Mouse (Mus musculus) bone marrow, adult 2 months (tissue): Measurements from ENCODE around the gene Cxcr6. TPM values are rescaled to one million over a fixed set of nuclear protein-coding genes. Genes with fewer than 3 reads are reported as not detected.

Experiments used
- H3K27ac ChIP-seq: fragments of 200-500 bp; 2 replicates; pipeline ENCODE4 v1.5.1; 2012; ENCODE audit warnings: low read depth, mild to moderate bottlenecking, control low read depth, inconsistent platforms, low read length; ENCODE audit not compliant: control insufficient read depth, poor library complexity, insufficient read depth
- H3K4me1 ChIP-seq: fragments of 200-500 bp; 2 replicates; pipeline ENCODE4 v1.6.1; 2011; ENCODE audit warnings: low read length; ENCODE audit not compliant: control insufficient read depth, insufficient read depth
- H3K4me3 ChIP-seq: fragments of 200-500 bp; replicated peaks from 2 replicates; pipeline ENCODE3; 2011; ENCODE audit warnings: mild to moderate bottlenecking, low read depth, low read length, control low read depth; ENCODE audit not compliant: control insufficient read depth
- CTCF ChIP-seq: fragments of 200-500 bp; IDR thresholded peaks from 2 replicates; pipeline ENCODE4 v1.5.1; 2011; ENCODE audit warnings: low read length, control low read depth; ENCODE audit not compliant: control insufficient read depth, insufficient read depth
- POLR2A ChIP-seq: fragments of 200-500 bp; IDR thresholded peaks from 2 replicates; pipeline ENCODE4 v1.6.1; 2011; ENCODE audit warnings: low read depth, mild to moderate bottlenecking, control low read depth, low read length, borderline replicate concordance; ENCODE audit not compliant: control insufficient read depth
- WGBS: fragments of 180-500 bp; shearing (Covaris S2); methylation state at CpG from one replicate; pipeline ENCODE4 v1.1.7; 2018; 5-methylcytosine and 5-hydroxymethylcytosine counted together
- polyA plus RNA-seq: library from polyadenylated mRNA; stranded (reverse); fragments of >200 nt; gene quantifications from 2 replicates; pipeline ENCODE4 v1.2.4, GENCODE M21; 2011; ENCODE audit warnings: low replicate concordance; ENCODE audit not compliant: missing spikeins, insufficient read depth, insufficient read length

Cxcr6 gene
- polyA plus RNA-seq, 1 experiment = not detected

- 62% methylated on average over 7 of the region's 7 CpGs for WGBS
- H3K4me1 ChIP-seq = no peaks in the 10 kb centered on the region
- no peak for TF ChIP-seq POLR2A
- no peak for TF ChIP-seq CTCF
- no peak overlapping the region for H3K27ac ChIP-seq
- H3K4me3 ChIP-seq = no peak overlapping the region
Observed at GRCm38 (mm10) chr9:123808583-123808982, 2.3 kb downstream of the Cxcr6 start.

GRCm38 (mm10) chr9:123811831-123812230, 5.6 kb downstream of the Cxcr6 start:
- Histone ChIP-seq H3K4me1 (no peaks in the 10 kb centered on the region), H3K27ac (no peak overlapping the region), H3K4me3 (no peak overlapping the region)
- 44% methylated on average over 3 of the region's 3 CpGs for WGBS
- TF ChIP-seq POLR2A = no peak
- TF ChIP-seq CTCF = no peak

- TF ChIP-seq POLR2A (no peak), CTCF (no peak)
- Histone ChIP-seq H3K27ac (no peak overlapping the region), H3K4me3 (no peak overlapping the region), H3K4me1 (no peaks in the 10 kb centered on the region)
- WGBS = 37% methylated on average over 2 of the region's 2 CpGs
Observed at GRCm38 (mm10) chr9:123814326-123814725, 8.1 kb downstream of the Cxcr6 start.

- H3K27ac ChIP-seq = no peak overlapping the region
- no peak for TF ChIP-seq POLR2A
- no peak for TF ChIP-seq CTCF
- WGBS = 75% methylated on average over 4 of the region's 4 CpGs
Observed at GRCm38 (mm10) chr9:123814821-123815220, 8.5 kb downstream of the Cxcr6 start.

GRCm38 (mm10) chr9:123815444-123815843, 9.2 kb downstream of the Cxcr6 start:
- TF ChIP-seq CTCF (no peak), POLR2A (no peak)
- H3K4me3 ChIP-seq = no peak overlapping the region
- no peak overlapping the region for H3K27ac ChIP-seq
- H3K4me1 ChIP-seq = no peaks in the 10 kb centered on the region
- WGBS = 70% methylated on average over 3 of the region's 3 CpGs

More at GRCm38 (mm10) chr9:123814821-123815220, 8.5 kb downstream of the Cxcr6 start:
- Histone ChIP-seq H3K4me3 (no peak overlapping the region), H3K4me1 (no peaks in the 10 kb centered on the region)

- WGBS = 83% methylated on average over 1 of the region's 1 CpGs
- Histone ChIP-seq H3K4me3 (no peak overlapping the region), H3K4me1 (no peaks in the 10 kb centered on the region), H3K27ac (no peak overlapping the region)
- TF ChIP-seq POLR2A = no peak
- no peak for TF ChIP-seq CTCF
Observed at GRCm38 (mm10) chr9:123815996-123816395, 9.7 kb downstream of the Cxcr6 start.

- Histone ChIP-seq H3K4me1 (no peaks in the 10 kb centered on the region), H3K4me3 (no peak overlapping the region), H3K27ac (no peak overlapping the region)
- no peak for TF ChIP-seq POLR2A
- no peak for TF ChIP-seq CTCF
- 80% methylated on average over 2 of the region's 2 CpGs for WGBS
Observed at GRCm38 (mm10) chr9:123818601-123819000, 12.3 kb downstream of the Cxcr6 start.

GRCm38 (mm10) chr9:123826631-123827030, 20.4 kb downstream of the Cxcr6 start:
- TF ChIP-seq CTCF (no peak), POLR2A (no peak)
- no peaks in the 10 kb centered on the region for H3K4me1 ChIP-seq

GRCm38 (mm10) chr9:123828916-123829315, 22.6 kb downstream of the Cxcr6 start:
- WGBS = 84% methylated on average over 4 of the region's 4 CpGs
- Histone ChIP-seq H3K4me1 (no peaks in the 10 kb centered on the region), H3K4me3 (no peak overlapping the region), H3K27ac (no peak overlapping the region)
- TF ChIP-seq POLR2A (no peak), CTCF (no peak)

More at GRCm38 (mm10) chr9:123826631-123827030, 20.4 kb downstream of the Cxcr6 start:
- 82% methylated on average over 3 of the region's 3 CpGs for WGBS
- Histone ChIP-seq H3K27ac (no peak overlapping the region), H3K4me3 (no peak overlapping the region)
